Mouse (Mus musculus) limb, embryonic 14.5 days (tissue): ENCODE measurements at regions not wholly inside any gene's neighbourhood (a gene's known extent, or its start where the extent isn't known, plus 50 kb on each side); places are given as distances from the start of the nearest gene placed in this dataset.

Source experiments
- ATAC-seq: fragments of 200-750 bp; cut with Nextera tagmentation; 2 replicates; pipeline ENCODE4 v1.8.0; 2017; ENCODE audit warnings: low read depth, moderate number of reproducible peaks, moderate TSS enrichment; ENCODE audit not compliant: low FRiP score
- DNase-seq: peaks from one replicate; pipeline ENCODE4 v3.0.0-alpha.2; 2015; ENCODE audit warnings: low spot score
- H3K27ac ChIP-seq: fragments of 300-500 bp; sonication (generic); replicated peaks from 2 replicates; pipeline ENCODE4 v1.5.1; 2014; ENCODE audit warnings: low read depth, mild to moderate bottlenecking, low read length, moderate library complexity, mixed read lengths
- H3K27me3 ChIP-seq: fragments of 300-500 bp; sonication (generic); 2 replicates; pipeline ENCODE4 v1.6.1; 2014; ENCODE audit warnings: low read length, mixed read lengths; ENCODE audit not compliant: control insufficient read depth, insufficient read depth
- H3K36me3 ChIP-seq: fragments of 300-500 bp; sonication (generic); 2 replicates; pipeline ENCODE4 v1.6.1; 2014; ENCODE audit warnings: mild to moderate bottlenecking, low read length, moderate library complexity, mixed read lengths; ENCODE audit not compliant: control insufficient read depth, insufficient read depth
- H3K4me1 ChIP-seq: fragments of 300-500 bp; sonication (generic); 2 replicates; pipeline ENCODE4 v1.6.1; 2014; ENCODE audit warnings: antibody characterized with exemption, low read length, mixed read lengths; ENCODE audit not compliant: control insufficient read depth, insufficient read depth
- H3K4me2 ChIP-seq: fragments of 300-500 bp; sonication (generic); replicated peaks from 2 replicates; pipeline ENCODE4 v1.6.1; 2014; ENCODE audit warnings: low read depth, mild to moderate bottlenecking, low read length, moderate library complexity; ENCODE audit not compliant: severe bottlenecking
- H3K4me3 ChIP-seq: fragments of 300-500 bp; sonication (generic); replicated peaks from 2 replicates; pipeline ENCODE4 v1.5.1; 2014; ENCODE audit warnings: low read length
- H3K9ac ChIP-seq: fragments of 300-500 bp; sonication (generic); 2 replicates; pipeline ENCODE4 v1.6.1; 2014; ENCODE audit warnings: mild to moderate bottlenecking, low read depth, low read length, moderate library complexity; ENCODE audit not compliant: severe bottlenecking
- H3K9me3 ChIP-seq: fragments of 300-500 bp; sonication (generic); 2 replicates; pipeline ENCODE4 v1.6.1; 2016; ENCODE audit warnings: low read length; ENCODE audit not compliant: control insufficient read depth
- POLR2A ChIP-seq: fragments of 200-500 bp; IDR thresholded peaks from 2 replicates; pipeline ENCODE4 v1.8.0; 2012; ENCODE audit warnings: inconsistent platforms, mild to moderate bottlenecking, moderate library complexity, borderline replicate concordance; ENCODE audit not compliant: insufficient read depth, insufficient read length; ENCODE audit errors: extremely low read depth
- WGBS: fragments of 180-500 bp; shearing (Covaris S2); extraction: QIAGEN DNeasy Blood & Tissue Kit; methylation state at CpG from one replicate; pipeline ENCODE4 v1.1.7; 2014; 5-methylcytosine and 5-hydroxymethylcytosine counted together

GRCm38 (mm10) chr3:16465357-16465756 lies 459.1 kb upstream of the Gm5150 start:
- no peak for TF ChIP-seq POLR2A
- H3K36me3 ChIP-seq = no peaks in the 10 kb centered on the region
- H3K27me3 ChIP-seq = no peaks in the 10 kb centered on the region
- no peaks in the 10 kb centered on the region for H3K9me3 ChIP-seq
- WGBS = 56% methylated on average over 3 of the region's 3 CpGs
- ATAC-seq (no peak), DNase-seq (no peak)
- no peak overlapping the region for H3K4me2 ChIP-seq
- H3K4me3 ChIP-seq = no peak overlapping the region
- no peak overlapping the region for H3K27ac ChIP-seq
- no peaks in the 10 kb centered on the region for H3K4me1 ChIP-seq
- H3K9ac ChIP-seq = no peak overlapping the region

- TF ChIP-seq POLR2A = no peak
- Histone ChIP-seq H3K4me3 (no peak overlapping the region), H3K36me3 (no peaks in the 10 kb centered on the region), H3K9ac (no peak overlapping the region), H3K4me1 (no peaks in the 10 kb centered on the region), H3K4me2 (no peak overlapping the region), H3K27ac (no peak overlapping the region), H3K9me3 (no peaks in the 10 kb centered on the region), H3K27me3 (no peaks in the 10 kb centered on the region)
- ATAC-seq (no peak), DNase-seq (no peak)
- WGBS = 81% methylated on average over 2 of the region's 2 CpGs
Measured at GRCm38 (mm10) chr3:16464301-16464700, 458.1 kb upstream of the Gm5150 start.

- Histone ChIP-seq H3K4me3 (no peak overlapping the region), H3K27me3 (no peaks in the 10 kb centered on the region), H3K36me3 (no peaks in the 10 kb centered on the region), H3K4me2 (no peak overlapping the region), H3K9ac (no peak overlapping the region), H3K4me1 (no peaks in the 10 kb centered on the region), H3K9me3 (no peaks in the 10 kb centered on the region), H3K27ac (no peak overlapping the region)
- no peak for TF ChIP-seq POLR2A
- DNase-seq (no peak), ATAC-seq (no peak)
Measured at GRCm38 (mm10) chr3:16433033-16433432, 426.8 kb upstream of the Gm5150 start.

GRCm38 (mm10) chr3:16431819-16432115 lies 425.5 kb upstream of the Gm5150 start:
- no peak overlapping the region for H3K4me2 ChIP-seq
- no peaks in the 10 kb centered on the region for H3K27me3 ChIP-seq
- no peak overlapping the region for H3K27ac ChIP-seq
- TF ChIP-seq POLR2A = no peak
- H3K4me1 ChIP-seq = no peaks in the 10 kb centered on the region
- DNase-seq (no peak), ATAC-seq (no peak)
- H3K4me3 ChIP-seq = no peak overlapping the region
- no peak overlapping the region for H3K9ac ChIP-seq
- H3K9me3 ChIP-seq = no peaks in the 10 kb centered on the region
- no peaks in the 10 kb centered on the region for H3K36me3 ChIP-seq

- Histone ChIP-seq H3K4me3 (no peak overlapping the region), H3K4me1 (no peaks in the 10 kb centered on the region), H3K36me3 (no peaks in the 10 kb centered on the region), H3K9me3 (no peaks in the 10 kb centered on the region), H3K9ac (no peak overlapping the region), H3K4me2 (no peak overlapping the region), H3K27ac (no peak overlapping the region), H3K27me3 (no peaks in the 10 kb centered on the region)
- ATAC-seq = no peak
- no peak for DNase-seq
- 57% methylated on average over 3 of the region's 3 CpGs for WGBS
- TF ChIP-seq POLR2A = no peak
Measured at GRCm38 (mm10) chr3:16431082-16431818, 425.0 kb upstream of the Gm5150 start.
